Mouse (Mus musculus) cerebellum, adult 18-20 months (tissue): ENCODE measurements at regions not wholly inside any gene's neighbourhood (a gene's known extent, or its start where the extent isn't known, plus 50 kb on each side); places are given as distances from the start of the nearest gene placed in this dataset.

Experiments
- DNase-seq, 2 experiments: peaks; one replicate each; pipeline ENCODE4 v3.0.0; 2021

- DNase-seq, result no peak
Measured at GRCm38 (mm10) chr8:8745615-8746285, 55.4 kb upstream of the Arglu1 start.
